Mouse (Mus musculus): ENCODE measurements around the gene Ogdh.

- TF ChIP-seq MXI1 (IDR thresholded peaks at IDR 0.05; ENCODE audit: low read depth, low read length) (no peak), HCFC1 (IDR thresholded peaks at IDR 0.05; ENCODE audit: low read depth, low read length) (no peak), EP300 (IDR thresholded peaks at IDR 0.05; ENCODE audit: low read depth in 1 of 2, low read length in 2 of 2) (no peak), CTCF (IDR thresholded peaks at IDR 0.05 in 2 of 3, conservative IDR thresholded peaks at IDR 0.05 in 1 of 3; ENCODE audit: control insufficient read depth in 1 of 3, insufficient read depth in 1 of 3, low read depth in 2 of 3, low read length in 3 of 3, poor library complexity in 1 of 3, severe bottlenecking in 1 of 3) (no peak), POLR2A (IDR thresholded peaks at IDR 0.05; ENCODE audit: control insufficient read depth in 1 of 2, insufficient read depth in 1 of 2, low read depth in 1 of 2, low read length in 2 of 2, poor library complexity in 1 of 2) (no peak), CHD2 (IDR thresholded peaks at IDR 0.05; ENCODE audit: low read length) (no peak), ZKSCAN1 (IDR thresholded peaks at IDR 0.05; ENCODE audit: low read depth, low read length) (no peak), ETS1 (IDR thresholded peaks at IDR 0.05; ENCODE audit: low read depth, low read length) (no peak), GATA1 (IDR thresholded peaks at IDR 0.05; ENCODE audit: low read depth, low read length) (no peak), SMC3 (IDR thresholded peaks at IDR 0.05; ENCODE audit: low read depth, low read length) (no peak), USF1 (IDR thresholded peaks at IDR 0.05; ENCODE audit: low read depth, low read length) (no peak), KAT2A (conservative IDR thresholded peaks at IDR 0.05; ENCODE audit: low read depth, low read length) (no peak)
Measured at GRCm38 (mm10) chr11:6282940-6283339, 8.5 kb upstream of the Ogdh start.
